Mouse (Mus musculus) liver, adult (tissue): Measurements from ENCODE around the gene Pold1.

ENCODE experiments used
- GATA4 ChIP-seq: IDR thresholded peaks from 2 replicates; pipeline ENCODE4 v1.6.1; 2014; ENCODE audit warnings: mild to moderate bottlenecking, low read length; ENCODE audit not compliant: insufficient replicate concordance

Gene Pold1

DNA sequence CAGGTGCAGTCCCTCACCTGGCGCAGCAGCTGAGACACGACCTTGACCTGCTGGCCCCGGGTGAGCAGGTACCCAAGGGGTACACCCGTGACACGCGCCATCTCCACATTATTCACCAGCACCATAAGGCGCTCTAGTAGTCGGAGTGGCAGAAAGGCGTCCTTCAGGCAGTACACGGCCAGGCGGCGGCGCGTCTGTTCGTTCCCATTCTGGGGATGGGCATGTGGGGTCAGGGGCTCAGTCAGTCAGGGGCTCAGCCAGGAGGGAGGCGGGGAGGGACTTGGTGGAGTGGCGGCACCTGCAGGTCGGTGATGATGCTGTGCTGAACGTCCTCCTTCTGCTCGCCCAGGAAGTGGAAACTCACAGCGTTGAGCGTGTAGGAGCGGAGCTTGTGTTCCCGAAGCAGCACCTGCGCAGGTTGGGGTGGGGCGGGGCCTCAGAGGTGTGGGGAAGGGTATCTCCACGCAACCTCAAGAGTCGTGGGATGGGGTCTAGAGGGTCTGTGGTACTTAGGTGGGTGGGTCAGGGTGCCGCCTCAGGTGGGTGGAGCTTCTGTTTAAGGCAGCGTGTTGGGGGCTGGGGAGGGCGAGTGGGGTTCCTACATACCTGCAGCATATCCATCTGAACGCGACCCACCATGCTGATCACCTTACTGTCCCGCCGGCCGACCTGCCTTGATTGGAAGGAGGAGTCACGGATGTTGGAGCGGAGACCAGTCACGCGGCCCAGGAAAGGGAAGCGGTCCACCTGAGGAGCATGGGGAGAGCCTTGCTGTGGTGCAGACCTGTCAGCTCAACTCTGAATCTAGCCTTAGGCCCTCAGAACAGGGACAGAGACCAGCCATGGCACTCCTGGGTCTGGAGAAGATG lies 9.7 kb downstream of the Pold1 start:
- TF ChIP-seq GATA4 = no peak

- no peak for TF ChIP-seq GATA4
These were observed 11.2 kb downstream of the Pold1 start for GRCm38 (mm10) chr7:44537496-44537895.

DNA sequence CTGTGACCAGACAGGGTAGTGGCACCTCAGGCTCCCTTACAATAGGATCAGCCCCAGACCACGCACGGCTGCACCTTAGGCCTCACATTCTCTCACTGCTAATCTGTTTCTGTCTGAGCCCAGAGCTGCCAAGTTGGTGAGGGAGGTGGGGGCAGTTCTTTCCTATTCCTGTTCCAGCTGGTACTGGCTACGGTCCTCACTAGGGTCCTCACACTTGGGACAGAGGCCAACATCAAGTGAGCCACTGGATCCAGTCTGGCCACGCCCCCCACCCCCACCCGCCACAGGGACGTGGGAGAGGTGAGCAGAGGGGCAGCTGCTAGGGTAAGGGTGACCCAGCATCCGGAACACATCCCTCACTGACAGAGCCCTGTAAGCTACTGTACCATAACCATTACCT lies 11.6 kb downstream of the Pold1 start:
- no peak for TF ChIP-seq GATA4

- TF ChIP-seq GATA4 = no peak
These were observed 12.1 kb downstream of the Pold1 start for GRCm38 (mm10) chr7:44536590-44536968.

DNA sequence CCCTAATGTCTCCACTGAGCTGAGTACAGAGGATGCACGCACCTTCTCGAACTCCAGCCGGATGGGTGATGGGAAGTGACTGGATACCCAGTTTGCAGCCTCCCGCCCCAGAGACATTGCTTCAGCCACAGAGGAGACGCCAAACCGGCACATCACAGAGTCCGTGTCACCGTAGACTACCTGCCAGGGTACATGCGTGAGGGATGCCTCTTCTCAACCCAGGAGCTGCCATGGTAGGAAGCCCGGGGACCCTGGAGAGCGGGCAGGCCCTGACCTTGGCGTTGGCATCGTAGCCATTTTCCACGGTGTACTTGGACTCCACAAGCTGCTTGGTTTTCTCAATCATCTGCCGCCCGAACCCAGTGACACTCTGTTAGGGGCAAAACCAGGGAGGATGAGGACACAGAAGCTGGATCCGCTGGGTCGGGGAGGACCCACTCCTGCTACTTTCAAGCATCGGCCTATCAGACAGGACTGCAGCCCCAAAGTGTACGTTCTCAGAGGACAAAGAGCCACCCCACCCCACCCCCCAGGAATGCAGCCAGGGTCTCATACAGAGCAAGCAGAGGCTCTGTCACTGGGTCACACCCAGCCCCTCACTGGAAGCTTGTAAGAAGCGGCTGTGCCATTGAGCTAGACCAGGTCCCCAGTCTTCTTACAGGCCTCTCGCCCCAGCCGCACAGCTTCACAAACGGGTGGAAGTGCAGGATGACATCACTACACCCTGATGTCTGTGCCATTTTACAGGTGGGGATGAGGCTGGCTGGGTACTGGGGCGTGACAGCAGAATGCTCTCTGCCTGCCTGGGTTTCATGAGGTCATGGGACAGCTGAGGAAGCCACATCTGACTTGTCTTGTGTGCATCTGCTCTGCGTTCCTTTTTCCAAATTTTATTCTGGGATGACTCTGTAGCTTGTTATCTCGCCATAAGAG lies 12.7 kb downstream of the Pold1 start:
- TF ChIP-seq GATA4 = no peak

- TF ChIP-seq GATA4 = no peak
These were observed 13.8 kb downstream of the Pold1 start for GRCm38 (mm10) chr7:44534656-44535441.

- no peak for TF ChIP-seq GATA4
These were observed 14.4 kb downstream of the Pold1 start for GRCm38 (mm10) chr7:44534242-44534641.

GRCm38 (mm10) chr7:44533746-44534045 lies 15.0 kb downstream of the Pold1 start:
- TF ChIP-seq GATA4 = no peak

GRCm38 (mm10) chr7:44532918-44533745 lies 15.5 kb downstream of the Pold1 start:
- TF ChIP-seq GATA4 = no peak

GRCm38 (mm10) chr7:44531946-44532732 lies 16.5 kb downstream of the Pold1 start, which contains the start of gene Spib:
TSS of gene Spib (minus strand) at chr7:44532071.
- no peak for TF ChIP-seq GATA4

DNA sequence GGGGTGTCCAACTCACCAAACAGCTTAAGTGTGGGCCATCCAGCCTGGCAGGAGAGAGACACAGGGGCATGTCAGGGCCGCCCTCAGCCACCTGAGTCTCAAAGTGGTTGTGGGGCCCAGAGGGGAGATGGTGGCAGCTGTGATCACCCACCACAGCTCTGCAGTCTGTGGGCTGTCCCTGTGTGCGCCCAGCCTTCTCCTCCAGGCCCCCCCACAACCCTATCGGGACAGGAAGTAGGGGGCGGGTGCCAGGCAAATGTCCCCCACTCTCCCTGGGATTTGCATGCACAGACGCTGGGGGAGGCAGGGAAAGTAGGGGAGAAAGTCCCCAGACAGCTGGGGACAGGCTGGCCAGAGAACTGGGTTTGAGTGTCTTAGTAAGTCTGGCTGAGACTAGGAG lies 17.4 kb downstream of the Pold1 start:
- TF ChIP-seq GATA4 = no peak

- no peak for TF ChIP-seq GATA4
These were observed 18.1 kb downstream of the Pold1 start for GRCm38 (mm10) chr7:44530507-44530906.

- no peak for TF ChIP-seq GATA4
These were observed 19.1 kb downstream of the Pold1 start for GRCm38 (mm10) chr7:44529518-44529917.
